Comparison of ENCODE assay signal across 9 mouse cellular contexts in the genomic region with DNA sequence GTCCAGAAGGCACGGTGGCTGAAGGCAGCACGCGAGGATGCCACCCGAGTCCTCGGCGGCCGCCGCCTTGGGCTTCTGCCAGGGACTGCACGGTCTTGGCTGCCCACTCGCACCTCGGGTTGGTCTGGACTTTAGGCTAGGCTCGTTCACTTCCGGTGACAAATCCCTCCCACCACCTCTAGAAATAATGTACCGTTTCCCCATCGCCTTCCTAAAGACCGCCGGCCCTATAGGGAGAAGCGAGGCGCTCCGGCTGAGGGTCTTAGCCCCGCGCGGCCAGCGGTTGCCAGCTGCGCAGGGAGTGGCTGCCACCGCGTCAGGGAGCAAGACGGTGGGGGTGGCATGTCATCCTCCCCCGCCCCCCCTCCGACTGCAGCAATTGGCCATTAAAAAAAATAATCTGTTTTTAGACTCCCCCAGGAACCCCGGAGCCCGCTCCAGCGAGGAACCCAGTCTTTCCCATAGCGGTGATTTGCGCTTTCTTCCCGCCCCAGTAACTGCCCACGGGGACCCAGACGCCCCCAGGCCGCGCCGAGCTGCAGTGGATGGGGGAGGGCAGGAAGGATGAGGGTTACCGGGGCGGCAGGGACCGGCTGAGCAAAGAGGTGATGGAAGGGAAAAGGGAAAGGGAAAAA. TPM values are rescaled to one million over a fixed set of nuclear protein-coding genes. Genes with fewer than 3 reads are reported as not detected.
DNase-seq lines count a peak whose midpoint lies in the region; ATAC-seq and TF ChIP-seq lines count a peak whose summit lies in the region.
"Had no signal": no experiment of that assay in that cellular context is flagged by ENCODE, and none has a peak within 500 bp of the region (broad histone marks: within the 10 kb centered on the region; RNA-seq: fewer than 3 reads in every experiment).

No protein-coding gene starts in this region.

- under 1% methylated on average over 44 of the region's 44 CpGs for WGBS in lung, embryonic 16.5 days
- under 1% methylated on average over 44 of the region's 44 CpGs for WGBS in thymus, adult 2 months

- peak overlapping the region; percentile 65 to 86 for H3K4me3 ChIP-seq in MEL (ENCODE audit: control insufficient read depth in 1 of 2, insufficient read depth in 1 of 2, low read depth in 2 of 2, low read length in 2 of 2)
- peak overlapping the region; percentile 77 for H3K4me3 ChIP-seq in lung, embryonic 16.5 days (ENCODE audit: low read length)
- peak overlapping the region; percentile 62 for H3K4me3 ChIP-seq in thymus, adult 2 months (ENCODE audit: control insufficient read depth, insufficient read depth, low read length)

- H3K9ac ChIP-seq in MEL (ENCODE audit: control insufficient read depth, low read depth, low read length, poor library complexity, severe bottlenecking): peak overlapping the region; percentile 90
- H3K9ac ChIP-seq in lung, embryonic 16.5 days (ENCODE audit: low read length): peak overlapping the region; percentile 75

- TF ChIP-seq POLR2A in MEL (IDR thresholded peaks at IDR 0.05; ENCODE audit: control insufficient read depth in 1 of 2, insufficient read depth in 1 of 2, low read depth in 1 of 2, low read length in 2 of 2, poor library complexity in 1 of 2): peak; percentile 58 to 60; a peak in 2 of 4 replicates
- no peak for TF ChIP-seq POLR2A in thymus, adult 2 months (IDR thresholded peaks at IDR 0.05; ENCODE audit: control insufficient read depth, extremely low read depth, insufficient read depth, low read length, poor library complexity)

- TF ChIP-seq CTCF in MEL (IDR thresholded peaks at IDR 0.05 in 2 of 3, conservative IDR thresholded peaks at IDR 0.05 in 1 of 3; ENCODE audit: control insufficient read depth in 1 of 3, insufficient read depth in 1 of 3, low read depth in 2 of 3, low read length in 3 of 3, poor library complexity in 1 of 3, severe bottlenecking in 1 of 3): no peak
- TF ChIP-seq CTCF in thymus, adult 2 months (IDR thresholded peaks at IDR 0.05; ENCODE audit: borderline replicate concordance, control insufficient read depth, extremely low read depth, insufficient read depth, low read length, poor library complexity): no peak

- peak; percentile 79 for DNase-seq in MEL (ENCODE audit: low read depth, low spot score)
- DNase-seq in cerebellum, adult 9-10 months: peak; percentile 89
- peak; percentile 78 for DNase-seq in forelimb bud, embryonic 11.5 days (ENCODE audit: low read depth, low spot score)
- peak; percentile 86 for DNase-seq in heart, postnatal 4 days
- DNase-seq in layer of hippocampus, postnatal 10 days (ENCODE audit: low spot score in 2 of 2): peak; percentile 70 to 79
- peak; percentile 67 for DNase-seq in ovary, adult 18-20 months (ENCODE audit: low spot score)
- DNase-seq in thymus, adult 2 months: peak; percentile 63

- TF ChIP-seq RAD21 in MEL (IDR thresholded peaks at IDR 0.05; ENCODE audit: low read depth, low read length): no peak

- H3K4me1 ChIP-seq in MEL (ENCODE audit: control insufficient read depth in 1 of 2, insufficient read depth in 2 of 2, low read length in 2 of 2): peaks cover 10 to 34% of the 10 kb centered on the region in 2 experiments; a peak in 3 of 4 replicates
- H3K4me1 ChIP-seq in lung, embryonic 16.5 days (replicated peaks; ENCODE audit: control insufficient read depth, insufficient read depth, low read length): peaks cover 28% of the 10 kb centered on the region
- H3K4me1 ChIP-seq in thymus, adult 2 months (replicated peaks; ENCODE audit: control insufficient read depth, insufficient read depth, low read length): peaks cover 19% of the 10 kb centered on the region

- H3K79me2 ChIP-seq in MEL (ENCODE audit: control insufficient read depth, insufficient read depth, low read length, poor library complexity): peaks cover 23% of the 10 kb centered on the region

- H3K27ac ChIP-seq in MEL (ENCODE audit: control insufficient read depth, low read depth, low read length): peak overlapping the region; percentile 83
- H3K27ac ChIP-seq in lung, embryonic 16.5 days (ENCODE audit: low read length): peak overlapping the region; percentile 96
- H3K27ac ChIP-seq in thymus, adult 2 months (ENCODE audit: control insufficient read depth, insufficient read depth, low read length): peak overlapping the region; percentile 85

- peaks cover 0 to 21% of the 10 kb centered on the region in 2 experiments; a peak in 2 of 4 replicates for H3K36me3 ChIP-seq in MEL (ENCODE audit: control insufficient read depth in 1 of 2, insufficient read depth in 2 of 2, low read length in 2 of 2)
- peaks cover 6% of the 10 kb centered on the region for H3K36me3 ChIP-seq in lung, embryonic 16.5 days (ENCODE audit: control insufficient read depth, insufficient read depth, low read length)
- no peaks in the 10 kb centered on the region for H3K36me3 ChIP-seq in thymus, adult 2 months (ENCODE audit: control insufficient read depth, insufficient read depth, low read length)

- no peaks in the 10 kb centered on the region for H3K9me3 ChIP-seq in MEL (replicated peaks; ENCODE audit: insufficient read depth, low read length)
- H3K9me3 ChIP-seq in lung, embryonic 16.5 days (ENCODE audit: control insufficient read depth, low read length): no peaks in the 10 kb centered on the region

- no peaks in the 10 kb centered on the region for H3K27me3 ChIP-seq in MEL (ENCODE audit: control insufficient read depth in 1 of 2, insufficient read depth in 2 of 2, low read length in 2 of 2)
- no peaks in the 10 kb centered on the region for H3K27me3 ChIP-seq in lung, embryonic 16.5 days (ENCODE audit: control insufficient read depth, insufficient read depth, low read depth, low read length)
- H3K27me3 ChIP-seq in thymus, adult 2 months (ENCODE audit: control insufficient read depth, insufficient read depth, low read length): no peaks in the 10 kb centered on the region

- TF ChIP-seq EP300 in MEL (IDR thresholded peaks at IDR 0.05; ENCODE audit: low read depth in 1 of 2, low read length in 2 of 2): no peak

- H3K4me2 ChIP-seq in lung, embryonic 16.5 days (ENCODE audit: low read depth, low read length): peak overlapping the region; percentile 81

- peak; percentile 49 for ATAC-seq in lung, embryonic 16.5 days (ENCODE audit: low read depth)

TF ChIP-seq in MEL, 35 proteins besides CTCF, POLR2A, EP300 and RAD21:
- TF ChIP-seq UBTF (IDR thresholded peaks at IDR 0.05; ENCODE audit: borderline replicate concordance, insufficient read depth, low read depth, low read length) (0 out of 2 replicates have a peak, but pooled peaks have one; percentile 68), MEF2A (IDR thresholded peaks at IDR 0.05; ENCODE audit: extremely low read depth, insufficient replicate concordance, low read depth, low read length, poor library complexity, severe bottlenecking) (no peak), NELFE (IDR thresholded peaks at IDR 0.05; ENCODE audit: low read depth, low read length) (peak; percentile 55), ELF1 (IDR thresholded peaks at IDR 0.05; ENCODE audit: low read depth, low read length) (no peak), NRF1 (IDR thresholded peaks at IDR 0.05; ENCODE audit: insufficient read depth, low read depth, low read length, poor library complexity, severe bottlenecking) (peak; percentile 32; the same call in 1 of the 2 replicates), MAZ (IDR thresholded peaks at IDR 0.05; ENCODE audit: low read depth, low read length) (peak; percentile 32; the same call in 1 of the 2 replicates), ZC3H11A (IDR thresholded peaks at IDR 0.05; ENCODE audit: low read depth, low read length) (no peak), BHLHE40 (IDR thresholded peaks at IDR 0.05; ENCODE audit: borderline replicate concordance, low read depth, low read length) (peak; percentile 16; the same call in 1 of the 2 replicates), POLR2AphosphoS2 (IDR thresholded peaks at IDR 0.05; ENCODE audit: low read length) (no peak), GABPA (IDR thresholded peaks at IDR 0.05; ENCODE audit: low read depth, low read length) (no peak), CHD1 (IDR thresholded peaks at IDR 0.05; ENCODE audit: low read depth, low read length) (0 out of 2 replicates have a peak, but pooled peaks have one; percentile 1), ZMIZ1 (IDR thresholded peaks at IDR 0.05; ENCODE audit: low read depth, low read length) (no peak; the same call in 1 of the 2 replicates)

RNA-seq across cellular contexts. Expression of gene Tbcc, which starts 0.9 kb away (rescaled TPM):
- 23.6 and 31.8 TPM in 2 replicates for total RNA-seq in MEL (2012; rRNA removed)
- polyA plus RNA-seq in MEL (2012; ENCODE audit: insufficient read depth in 1 of 2, insufficient read length in 2 of 2, low read depth in 1 of 2, low replicate concordance in 2 of 2, missing spikeins in 1 of 2): 10 to 100 TPM in 1 of 2 experiments, not detected in 1; 19.3 TPM
- total RNA-seq in heart, postnatal 4 days (2021): 10 to 100 TPM; 23.5 to 26.2 TPM
- 10 to 100 TPM; 39.0 to 47.5 TPM for total RNA-seq in layer of hippocampus, postnatal 10 days (2021)
- polyA plus RNA-seq in lung, embryonic 16.5 days (2015; fragmentation: Nextera tagmentation; extraction: Ambion mirVana): 38.6 and 40.8 TPM in 2 replicates
- polyA plus RNA-seq in thymus, adult 2 months (2012; rRNA removed): 23.7 and 28.5 TPM in 2 replicates

RNA-seq across cellular contexts. Expression of gene Prph2, which starts 20.7 kb away (rescaled TPM):
- not detected in 2 replicates for total RNA-seq in MEL (2012; rRNA removed)
- polyA plus RNA-seq in MEL (2012; ENCODE audit: insufficient read depth in 1 of 2, insufficient read length in 2 of 2, low read depth in 1 of 2, low replicate concordance in 2 of 2, missing spikeins in 1 of 2): not detected
- not detected for total RNA-seq in heart, postnatal 4 days (2021)
- under 1 TPM in 1 of 2 experiments, not detected in 1; 0.14 TPM for total RNA-seq in layer of hippocampus, postnatal 10 days (2021)
- not detected in 2 replicates for polyA plus RNA-seq in lung, embryonic 16.5 days (2015; fragmentation: Nextera tagmentation; extraction: Ambion mirVana)
- 0.09 and 0.15 TPM in 2 replicates for polyA plus RNA-seq in thymus, adult 2 months (2012; rRNA removed)
- polyA plus RNA-seq: large intestine, adult 2 months had no signal

RNA-seq across cellular contexts. Expression of gene Bicral, which starts 31.3 kb away (rescaled TPM):
- 3.7 and 5.8 TPM in 2 replicates for total RNA-seq in MEL (2012; rRNA removed)
- 1 to 10 TPM in 1 of 2 experiments, not detected in 1; 6.9 TPM for polyA plus RNA-seq in MEL (2012; ENCODE audit: insufficient read depth in 1 of 2, insufficient read length in 2 of 2, low read depth in 1 of 2, low replicate concordance in 2 of 2, missing spikeins in 1 of 2)
- 10 to 100 TPM; 11.8 to 14.0 TPM for total RNA-seq in heart, postnatal 4 days (2021)
- total RNA-seq in layer of hippocampus, postnatal 10 days (2021): 10 to 100 TPM; 29.7 to 32.8 TPM
- polyA plus RNA-seq in lung, embryonic 16.5 days (2015; fragmentation: Nextera tagmentation; extraction: Ambion mirVana): 3.3 and 4.4 TPM in 2 replicates
- 19.3 and 28.1 TPM in 2 replicates for polyA plus RNA-seq in thymus, adult 2 months (2012; rRNA removed)

Comparison
In these comparisons a context has a peak if more than half of its experiments do, and no peak if none do; other contexts are left out.
1. Peak in every context shown above with its lines: DNase-seq, ATAC-seq, H3K4me3 ChIP-seq and H3K27ac ChIP-seq.